Mouse (Mus musculus): ENCODE data around the gene Inpp5k.
A peak's percentile ranks its signal among the peaks of the same experiment; 100 is the strongest.

The Inpp5k gene

DNA sequence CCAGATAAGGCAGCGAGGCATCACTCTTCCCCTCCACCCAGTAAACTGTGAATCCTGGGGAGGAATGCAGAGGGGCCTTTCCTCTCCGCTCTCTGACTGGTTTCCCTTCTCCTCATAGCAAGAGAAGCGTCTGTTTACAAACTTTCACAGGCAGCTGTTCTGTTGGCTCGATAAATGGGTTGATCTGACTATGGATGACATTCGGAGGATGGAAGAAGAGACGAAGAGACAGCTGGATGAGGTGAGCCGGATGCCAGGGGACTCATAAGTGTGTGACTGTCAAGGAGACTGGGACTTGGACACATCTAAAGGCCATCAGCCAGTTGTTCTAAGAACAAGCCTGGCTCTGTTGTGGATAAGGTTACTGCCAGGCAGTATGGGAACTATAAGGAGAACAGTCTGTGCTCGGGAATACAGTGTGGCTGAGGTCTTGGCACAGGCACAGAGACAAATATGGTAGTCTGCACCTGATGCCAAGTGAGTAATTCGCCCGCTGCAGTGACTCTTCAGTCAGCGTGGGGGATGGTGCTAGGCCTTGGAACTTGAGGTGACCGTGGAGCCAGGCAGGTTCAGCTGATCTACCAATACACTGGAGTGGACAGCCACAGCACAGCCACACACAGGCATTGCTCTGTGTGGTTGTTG is 10.5 kb upstream of the Inpp5k start:
- no peak for DNase-seq (ENCODE audit: low read depth, low spot score)

DNA sequence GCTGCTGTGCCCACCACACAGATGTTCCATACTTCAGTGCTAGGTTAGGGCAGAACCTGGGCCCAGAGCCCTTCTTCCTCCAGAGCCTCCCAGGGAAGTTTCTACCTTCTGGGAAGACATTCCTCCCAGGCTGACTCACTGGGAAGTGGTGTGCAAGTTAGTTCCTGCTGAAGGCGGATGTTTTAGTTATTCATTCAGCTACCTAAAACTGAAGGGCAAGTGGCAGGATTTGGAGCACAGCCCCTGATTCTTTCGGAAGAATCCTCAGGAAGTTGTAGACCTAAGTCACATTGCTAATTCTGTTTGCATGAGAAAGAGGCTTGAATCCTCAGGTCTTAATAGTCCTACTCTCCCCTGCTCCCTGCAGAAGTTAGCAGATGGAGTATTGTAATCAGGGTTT is 9.4 kb upstream of the Inpp5k start:
- no peak for DNase-seq (ENCODE audit: low read depth, low spot score)

- DNase-seq (ENCODE audit: low read depth, low spot score), result no peak
Observed at GRCm38 (mm10) chr11:75622588-75623329, 8.0 kb upstream of the Inpp5k start.

- DNase-seq (ENCODE audit: low read depth, low spot score), result no peak
Observed at GRCm38 (mm10) chr11:75624102-75624554, 6.7 kb upstream of the Inpp5k start.

DNA sequence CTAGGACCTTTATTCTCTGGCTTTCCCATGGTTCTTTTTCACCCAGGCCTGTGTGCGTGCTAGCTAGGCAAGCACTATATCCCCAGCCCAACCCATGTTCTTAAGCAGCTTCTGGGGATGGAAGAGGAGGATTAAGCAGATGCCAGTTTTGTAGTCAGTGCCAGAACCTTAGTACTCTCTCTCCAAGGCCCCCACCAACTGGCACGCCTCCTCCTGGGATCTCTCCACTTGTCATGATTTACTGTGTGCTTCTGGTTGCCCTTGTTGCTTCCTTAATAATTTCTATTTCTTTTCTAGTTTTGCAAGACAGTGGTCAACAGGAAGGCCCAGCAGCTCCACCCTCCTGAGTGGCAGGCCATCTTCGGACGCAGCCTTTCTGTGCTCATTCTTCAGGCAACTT is 5.0 kb upstream of the Inpp5k start:
- DNase-seq (ENCODE audit: low read depth, low spot score), result no peak

- DNase-seq (ENCODE audit: low read depth, low spot score), result no peak
Observed at GRCm38 (mm10) chr11:75630098-75630497, 690 bp upstream of the Inpp5k start.

DNA sequence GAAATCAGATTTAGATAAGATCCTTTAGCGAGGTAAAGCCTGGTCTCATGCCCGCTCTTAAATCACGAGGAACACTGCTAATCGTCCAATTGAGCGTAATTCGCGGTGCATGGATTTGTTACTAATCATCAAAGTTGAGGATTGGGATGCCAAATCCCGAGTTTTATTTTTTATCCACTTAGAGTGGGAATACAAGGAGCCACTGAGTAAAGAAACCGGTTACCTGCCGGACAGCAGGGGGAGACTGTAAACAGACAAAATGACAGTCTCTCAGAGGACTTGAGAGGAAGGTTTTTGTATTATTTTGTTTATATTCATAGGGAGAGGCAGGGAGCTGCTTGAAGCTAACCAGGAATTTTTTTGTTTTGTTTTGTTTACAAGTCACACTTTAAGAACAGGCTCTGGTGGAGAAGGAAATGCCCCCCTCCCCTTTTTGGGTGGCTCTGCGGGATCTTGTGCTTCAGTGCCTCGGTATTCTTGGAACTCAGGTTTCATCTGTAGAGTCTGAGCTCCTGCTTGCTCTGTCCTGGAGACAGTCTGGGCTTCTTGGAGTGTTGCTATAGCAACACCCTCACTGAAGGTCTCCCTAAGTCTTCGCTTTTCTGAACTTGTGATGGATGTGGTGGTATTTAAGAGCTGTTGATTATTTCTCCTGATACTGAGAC is 905 bp downstream of the Inpp5k start:
- DNase-seq (ENCODE audit: low read depth, low spot score), result peak; percentile 55

DNA sequence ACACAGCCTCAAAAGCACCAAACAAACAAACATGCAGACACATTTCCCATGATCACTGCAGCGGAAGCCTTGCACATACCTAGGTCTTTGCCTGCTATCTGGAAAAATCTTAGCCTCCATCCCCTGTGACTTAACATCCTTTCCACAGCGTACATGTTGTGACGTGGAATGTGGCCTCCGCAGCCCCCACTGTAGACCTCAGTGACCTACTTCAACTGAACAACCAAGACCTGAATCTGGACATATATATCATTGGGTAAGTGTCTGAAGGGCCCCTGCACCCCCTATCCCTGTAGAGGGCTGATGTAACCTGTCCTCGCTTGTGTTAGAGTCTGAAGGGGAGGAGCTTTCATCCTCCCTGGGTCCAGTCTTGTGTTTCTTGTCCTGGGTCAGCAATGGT is 2.1 kb downstream of the Inpp5k start:
- no peak for DNase-seq (ENCODE audit: low read depth, low spot score)

DNA sequence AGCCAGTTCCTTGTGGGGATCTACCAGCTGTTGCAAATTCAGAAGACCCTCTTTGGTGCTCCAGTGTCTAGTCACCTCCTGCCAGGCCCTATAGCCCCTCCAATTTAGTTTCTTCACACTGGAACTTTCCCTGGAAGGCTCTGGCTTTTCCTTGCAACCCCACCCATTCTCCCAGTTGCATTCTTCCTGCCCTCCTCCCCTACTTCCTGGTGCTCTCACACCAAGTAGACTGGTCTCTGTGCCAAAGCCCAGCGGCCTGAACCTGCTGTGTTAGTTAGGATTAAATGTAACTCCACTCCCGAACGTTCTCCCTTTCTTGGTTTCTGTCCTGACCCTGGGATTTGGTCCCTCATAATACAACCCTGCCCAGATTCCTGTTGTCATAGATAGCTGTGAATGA is 4.0 kb downstream of the Inpp5k start:
- no peak for DNase-seq (ENCODE audit: low read depth, low spot score)

DNA sequence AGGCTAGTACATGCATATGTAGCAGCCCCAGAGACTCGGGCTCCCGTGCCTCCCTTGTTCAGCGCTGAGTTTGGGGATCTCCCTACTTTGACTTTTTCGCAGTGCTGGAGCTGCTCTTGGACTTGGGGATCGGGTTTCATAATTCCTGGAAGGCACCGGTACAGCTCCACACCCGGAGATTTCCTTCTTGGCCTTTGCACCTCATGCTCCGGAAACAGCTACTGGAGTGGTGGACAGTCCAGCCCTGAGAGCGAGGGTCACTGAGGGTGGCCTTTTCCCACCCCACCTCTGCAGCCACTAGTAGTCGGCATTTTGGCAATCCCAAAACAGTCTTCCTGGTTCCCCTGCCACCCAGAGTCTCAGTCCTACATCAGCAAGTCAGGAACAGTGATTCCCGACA is 4.5 kb downstream of the Inpp5k start:
- DNase-seq (ENCODE audit: low read depth, low spot score), result no peak

DNA sequence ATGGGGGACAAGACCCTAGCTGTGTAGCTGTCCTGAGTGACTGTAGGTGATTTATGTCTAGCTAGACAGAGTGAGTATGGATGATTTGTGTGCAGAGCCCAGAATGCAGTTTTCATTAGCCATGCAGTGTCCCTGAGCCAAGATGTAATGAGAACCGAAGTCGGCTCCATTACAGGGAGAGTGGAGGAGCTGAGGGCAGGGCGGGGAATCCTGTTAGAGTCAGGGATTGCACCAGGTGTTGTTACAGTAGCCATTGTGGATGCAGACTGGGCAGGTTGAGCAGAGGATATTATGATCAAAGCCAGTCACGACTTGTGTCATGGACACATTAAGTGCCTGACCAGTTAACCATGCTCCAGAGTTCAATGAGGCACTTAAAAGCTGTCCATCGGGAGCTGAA is 12.5 kb downstream of the Inpp5k start:
- no peak for DNase-seq (ENCODE audit: low read depth, low spot score)

DNA sequence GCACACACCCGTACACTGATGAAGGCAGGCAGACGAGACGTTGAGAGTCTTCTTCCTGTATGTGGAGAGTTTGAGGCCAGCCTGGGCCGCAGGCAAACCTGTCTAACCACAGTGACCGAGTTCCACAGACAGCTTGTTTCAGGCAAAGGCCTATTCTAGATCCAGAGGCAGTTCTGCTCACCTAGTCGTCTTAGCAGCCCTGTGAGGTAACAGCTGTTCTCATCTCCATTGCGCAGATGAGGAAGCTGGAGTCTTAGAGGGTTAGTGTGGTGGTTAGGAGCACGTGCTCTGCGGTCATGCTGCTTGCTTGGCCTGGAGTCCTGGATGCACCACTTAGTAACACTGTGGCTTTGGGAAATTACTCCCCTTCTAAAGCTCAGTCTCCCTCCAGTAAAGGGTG is 13.9 kb downstream of the Inpp5k start:
- DNase-seq (ENCODE audit: low read depth, low spot score), result no peak

DNA sequence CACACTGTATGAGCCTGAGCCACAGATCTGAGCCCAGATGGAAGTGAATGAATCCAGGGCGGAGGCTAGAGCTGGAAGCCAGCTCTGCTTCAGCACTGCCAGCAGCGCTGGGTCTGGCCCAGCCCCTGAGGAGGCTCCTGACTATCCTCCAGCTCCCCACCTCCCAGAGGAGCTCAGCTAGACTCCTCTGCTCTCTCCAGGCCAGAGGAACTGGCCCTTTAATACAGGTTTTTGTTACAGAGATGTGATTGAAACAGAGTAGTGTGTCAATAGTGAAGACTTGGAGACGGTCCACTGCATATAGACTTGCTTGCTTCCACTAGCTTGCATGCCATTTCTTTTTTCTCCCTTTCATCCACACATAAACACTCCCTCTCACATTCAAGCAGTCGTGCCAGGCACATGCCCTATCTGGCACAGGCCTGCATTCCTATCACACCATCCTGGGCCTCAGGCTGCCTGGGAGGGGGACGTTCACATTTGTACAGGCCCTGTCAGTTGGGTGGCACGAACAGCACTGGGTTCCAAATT is 17.0 kb downstream of the Inpp5k start:
- DNase-seq (ENCODE audit: low read depth, low spot score), result no peak

GRCm38 (mm10) chr11:75649155-75649561 is 18.4 kb downstream of the Inpp5k start:
- DNase-seq (ENCODE audit: low read depth, low spot score), result no peak

DNA sequence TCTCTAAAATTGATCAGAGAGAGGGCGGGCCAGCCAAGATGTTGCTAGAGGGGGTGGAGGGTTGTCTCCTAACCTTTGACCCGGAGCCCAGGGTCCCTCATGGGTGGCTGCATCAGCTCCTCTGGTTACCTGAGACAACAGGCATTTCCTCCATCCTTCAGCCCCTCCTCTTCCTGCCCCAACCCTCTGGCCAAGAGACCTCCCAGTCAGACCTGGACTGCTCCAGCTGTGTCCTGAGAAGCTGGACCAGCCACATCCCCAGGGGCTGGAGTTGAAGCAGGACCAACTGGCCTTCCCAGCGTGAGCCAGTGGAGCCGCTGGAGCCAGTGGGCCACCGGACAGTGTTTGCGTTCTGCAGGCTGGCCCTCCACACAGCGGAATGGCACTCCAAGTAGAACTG is 19.5 kb downstream of the Inpp5k start, which contains the start of gene Myo1c:
Myo1c (plus strand) TSS at position 194 of the 400 bp plus-strand sequence.
- DNase-seq (ENCODE audit: low read depth, low spot score), result no peak

DNA sequence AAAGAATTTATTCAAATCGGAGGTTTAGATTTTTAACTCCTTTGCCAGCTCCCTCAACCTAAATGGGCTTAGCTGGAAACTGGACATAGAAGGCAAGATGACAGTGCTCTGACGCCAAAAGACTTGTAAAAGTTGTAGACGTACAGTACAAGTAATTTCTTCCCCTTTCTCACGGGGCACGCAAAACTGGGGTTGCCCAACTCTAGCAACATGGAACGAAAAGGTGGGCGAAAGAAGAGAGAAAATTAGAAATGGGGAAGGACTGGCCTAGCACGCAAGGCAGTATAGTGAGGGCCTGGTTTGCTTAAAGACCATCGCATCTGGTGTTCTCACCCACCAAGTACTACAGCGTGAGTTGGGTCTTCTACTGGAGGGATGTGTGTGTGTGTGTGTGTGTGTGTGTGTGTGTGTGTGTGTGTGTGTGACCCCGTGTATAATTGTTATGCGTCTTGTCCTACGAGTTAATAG is 20.2 kb downstream of the Inpp5k start:
- no peak for DNase-seq (ENCODE audit: low read depth, low spot score)

DNA sequence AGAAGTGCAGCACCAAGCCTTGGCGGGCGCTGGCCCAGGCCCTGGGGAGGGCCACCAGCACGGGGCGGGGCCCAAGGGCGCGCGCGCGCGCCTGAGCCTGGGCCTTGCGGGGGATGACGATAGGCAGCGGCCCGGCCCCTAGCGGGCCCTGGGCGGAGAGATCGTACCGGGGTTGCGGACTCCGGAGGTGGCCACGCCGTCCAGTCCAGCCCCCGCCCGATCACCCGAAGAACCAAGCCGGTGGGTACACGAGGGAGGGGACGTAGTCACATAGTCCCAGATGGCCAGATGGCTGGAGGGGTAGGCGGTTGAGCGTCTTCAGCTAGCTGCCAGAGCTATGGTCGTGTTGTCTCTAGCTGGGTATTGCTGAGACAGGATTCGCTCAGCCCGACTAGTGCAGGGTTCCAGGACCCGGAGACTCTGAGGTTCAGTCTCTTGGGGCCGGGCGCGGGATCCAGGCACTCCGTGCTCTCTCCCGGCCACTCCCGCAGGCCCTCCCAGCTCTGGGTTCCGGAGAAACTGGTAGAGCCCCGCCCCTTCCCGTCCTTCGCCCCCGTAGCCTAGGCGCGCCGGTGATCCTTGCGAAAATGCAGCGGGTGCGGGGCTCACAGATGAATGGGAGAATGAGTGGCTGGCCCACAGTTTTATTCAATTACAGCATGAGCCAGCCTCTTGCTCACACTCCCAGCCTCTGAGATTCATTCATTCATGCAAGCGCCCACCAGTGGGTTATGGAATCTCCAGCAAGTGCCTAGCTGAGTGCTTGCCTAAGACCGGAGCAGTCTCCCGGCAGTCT is 20.8 kb downstream of the Inpp5k start:
- peak; percentile 83 for DNase-seq (ENCODE audit: low read depth, low spot score)

DNA sequence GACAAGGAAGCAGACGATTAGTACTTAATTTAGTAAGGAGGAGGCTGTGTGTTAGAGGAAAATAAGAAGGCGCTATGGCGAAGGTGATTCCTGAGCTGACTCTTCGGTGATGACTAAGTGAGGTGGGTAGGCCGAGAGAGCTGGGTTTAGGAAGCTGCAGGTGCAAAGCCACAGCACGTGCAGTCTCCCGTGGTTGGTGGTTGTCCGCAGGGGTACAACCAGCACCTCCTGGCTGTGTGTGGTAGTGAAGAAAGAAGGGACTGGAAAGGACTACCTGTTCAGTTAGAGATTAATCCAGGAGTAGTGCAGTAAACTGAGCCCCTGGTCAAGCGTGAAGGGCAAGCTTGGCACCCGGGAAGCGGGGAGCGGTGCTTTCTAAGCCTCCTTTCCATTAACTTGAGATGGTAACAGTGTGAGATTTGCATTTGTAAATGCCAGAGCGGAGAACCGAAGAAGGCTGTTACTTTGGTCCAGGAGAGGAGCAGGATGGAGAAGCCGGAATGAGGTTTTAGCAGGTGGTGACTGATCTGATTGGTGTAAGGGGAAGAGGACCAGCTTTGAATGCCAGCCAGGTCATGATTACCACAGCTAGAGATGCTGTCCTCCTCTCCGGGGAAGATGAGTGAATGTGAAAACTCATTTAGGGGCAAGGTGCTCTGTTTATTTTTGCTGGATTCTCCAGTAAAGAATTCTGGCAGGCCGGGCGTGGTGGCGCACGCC is 21.6 kb downstream of the Inpp5k start:
- peak; percentile 63 for DNase-seq (ENCODE audit: low read depth, low spot score)

- no peak for DNase-seq (ENCODE audit: low read depth, low spot score)
Observed at GRCm38 (mm10) chr11:75652942-75653684, 22.3 kb downstream of the Inpp5k start.
